Comparison of ENCODE assay signal across 23 mouse cellular contexts in genomic region chr15:102962492-102962891, GRCm38 (mm10). TPM values are rescaled to one million over a fixed set of nuclear protein-coding genes. Genes with fewer than 3 reads are reported as not detected.
DNase-seq lines count a peak whose midpoint lies in the region; ATAC-seq and TF ChIP-seq lines count a peak whose summit lies in the region.
"Had no signal": no experiment of that assay in that cellular context is flagged by ENCODE, and none has a peak within 500 bp of the region (broad histone marks: within the 10 kb centered on the region; RNA-seq: fewer than 3 reads in every experiment).

No protein-coding gene starts in this region.

- peak overlapping the region; percentile 93 for H3K27ac ChIP-seq in kidney, adult 2 months (ENCODE audit: insufficient read depth, low read depth, low read length)
- H3K27ac ChIP-seq in kidney, postnatal 0 days: peak overlapping the region; percentile 91
- H3K27ac ChIP-seq in neural tube, embryonic 12.5 days: no peak overlapping the region
- H3K27ac ChIP-seq: forebrain, embryonic 15.5 days; heart, adult 2 months; hindbrain, embryonic 15.5 days; midbrain, embryonic 12.5 days had no signal

- H3K4me3 ChIP-seq in kidney, adult 2 months (ENCODE audit: insufficient read depth, low read depth, low read length): peak overlapping the region; percentile 38
- H3K4me3 ChIP-seq in kidney, postnatal 0 days (replicated peaks; ENCODE audit: low read depth, low read length): peak overlapping the region; percentile 51
- peak overlapping the region; percentile 56 for H3K4me3 ChIP-seq in neural tube, embryonic 12.5 days
- H3K4me3 ChIP-seq: erythroblast, embryonic 14.5 days; forebrain, embryonic 15.5 days; heart, adult 2 months; hindbrain, embryonic 15.5 days; midbrain, embryonic 12.5 days had no signal

- TF ChIP-seq CTCF in kidney, adult 2 months (conservative IDR thresholded peaks at IDR 0.05; ENCODE audit: insufficient read depth, insufficient read length, low read depth, low read length): no peak
- TF ChIP-seq CTCF in kidney, postnatal 0 days (IDR thresholded peaks at IDR 0.05; ENCODE audit: low read depth): no peak

- no peak for ATAC-seq in kidney, postnatal 0 days (replicated peaks; ENCODE audit: low FRiP score, low read depth)
- ATAC-seq in neural tube, embryonic 12.5 days (ENCODE audit: low FRiP score, low read depth): no peak
- no peak for ATAC-seq in granulocyte monocyte progenitor cell, adult 5-6 weeks (replicated peaks; ENCODE audit: poor library complexity, severe bottlenecking)
- no peak for ATAC-seq in CD4-positive, CD25-positive, alpha-beta regulatory T cell, adult 4 months
- ATAC-seq: forebrain, embryonic 15.5 days had no signal

- 19% methylated on average over 13 of the region's 13 CpGs for WGBS in kidney, adult 2 months
- 10% methylated on average over 13 of the region's 13 CpGs for WGBS in kidney, postnatal 0 days
- WGBS in neural tube, embryonic 12.5 days: 2% methylated on average over 13 of the region's 13 CpGs

- H3K36me3 ChIP-seq in kidney, adult 2 months (ENCODE audit: control insufficient read depth, insufficient read depth, low read length): no peaks in the 10 kb centered on the region
- no peaks in the 10 kb centered on the region for H3K36me3 ChIP-seq in kidney, postnatal 0 days (ENCODE audit: insufficient read depth, low read length)
- H3K36me3 ChIP-seq in neural tube, embryonic 12.5 days: no peaks in the 10 kb centered on the region
- H3K36me3 ChIP-seq: forebrain, embryonic 15.5 days; hindbrain, embryonic 15.5 days; midbrain, embryonic 12.5 days had no signal

- peak overlapping the region; percentile 74 for H3K9ac ChIP-seq in kidney, postnatal 0 days (ENCODE audit: low read depth, low read length)
- peak overlapping the region; percentile 64 for H3K9ac ChIP-seq in neural tube, embryonic 12.5 days
- H3K9ac ChIP-seq: forebrain, embryonic 15.5 days; hindbrain, embryonic 15.5 days; midbrain, embryonic 12.5 days had no signal

- H3K4me1 ChIP-seq in kidney, adult 2 months (ENCODE audit: control insufficient read depth, insufficient read depth, low read length): no peaks in the 10 kb centered on the region; the same call in 1 of the 2 replicates
- H3K4me1 ChIP-seq in kidney, postnatal 0 days (replicated peaks; ENCODE audit: insufficient read depth, low read length): peaks cover 18% of the 10 kb centered on the region
- H3K4me1 ChIP-seq in neural tube, embryonic 12.5 days: peaks cover 8% of the 10 kb centered on the region
- H3K4me1 ChIP-seq: hindbrain, embryonic 15.5 days had no signal

- DNase-seq in kidney, adult 2 months: peak; percentile 62
- DNase-seq in kidney, adult 8-10 months: no peak
- peak; percentile 28 for DNase-seq in gastrocnemius, postnatal 25 days
- DNase-seq in kidney, postnatal 0 days (ENCODE audit: low spot score): peak; percentile 83
- no peak for DNase-seq in left cerebral cortex, adult 11 months (ENCODE audit: low spot score)
- DNase-seq: adrenal gland, postnatal 36 days; cerebellum, postnatal 14 days; heart, adult 2 months; heart, postnatal 10 days; layer of hippocampus, postnatal 36 days; liver; lung, adult 18-20 months; lung, postnatal 4 days; thymus, postnatal 36 days had no signal

- no peaks in the 10 kb centered on the region for H3K27me3 ChIP-seq in kidney, adult 2 months (replicated peaks; ENCODE audit: control insufficient read depth, insufficient read depth, low read length)
- H3K27me3 ChIP-seq in kidney, postnatal 0 days (ENCODE audit: insufficient read depth, low read length): no peaks in the 10 kb centered on the region
- peaks cover 88% of the 10 kb centered on the region for H3K27me3 ChIP-seq in neural tube, embryonic 12.5 days (replicated peaks)

- H3K4me2 ChIP-seq in kidney, postnatal 0 days (ENCODE audit: low read length): peak overlapping the region; percentile 90
- H3K4me2 ChIP-seq in neural tube, embryonic 12.5 days (replicated peaks): peak overlapping the region; percentile 86
- H3K4me2 ChIP-seq: forebrain, embryonic 15.5 days; hindbrain, embryonic 15.5 days; midbrain, embryonic 12.5 days had no signal

- H3K9me3 ChIP-seq in kidney, postnatal 0 days (replicated peaks; ENCODE audit: low read length): no peaks in the 10 kb centered on the region
- H3K9me3 ChIP-seq in neural tube, embryonic 12.5 days: no peaks in the 10 kb centered on the region
- H3K9me3 ChIP-seq: forebrain, embryonic 15.5 days; hindbrain, embryonic 15.5 days; midbrain, embryonic 12.5 days had no signal

- TF ChIP-seq POLR2A in kidney, adult 2 months (IDR thresholded peaks at IDR 0.05; ENCODE audit: low read depth, low read length): no peak

RNA-seq across cellular contexts. Expression of gene Hoxc10, which starts 4.1 kb away (rescaled TPM):
- polyA plus RNA-seq in kidney, adult 2 months (2012; rRNA removed): 16.4 and 16.7 TPM in 2 replicates
- total RNA-seq in gastrocnemius, postnatal 25 days (2021): 10 to 100 TPM; 61.5 to 69.5 TPM
- 30.6 and 34.1 TPM in 2 replicates for polyA plus RNA-seq in kidney, postnatal 0 days (2015; fragmentation: Nextera tagmentation; extraction: Ambion mirVana)
- 62.1 and 77.3 TPM in 2 replicates for polyA plus RNA-seq in neural tube, embryonic 12.5 days (2016; fragmentation: Nextera tagmentation; extraction: Ambion mirVana)
- not detected in 2 replicates for total RNA-seq in granulocyte monocyte progenitor cell, adult 5-6 weeks (2014; fragmentation: Nextera tagmentation)
- total RNA-seq in granulocyte monocyte progenitor cell, adult 5-6 weeks (2017): not detected in 2 replicates
- not detected for polyA plus RNA-seq in CD4-positive, CD25-positive, alpha-beta regulatory T cell, adult 4 months (2017; shearing (Covaris generic))
- total RNA-seq: heart, adult 2 months; heart, postnatal 10 days; layer of hippocampus, postnatal 36 days had no signal
- polyA plus RNA-seq: erythroblast, embryonic 14.5 days; forebrain, embryonic 15.5 days; heart, adult 2 months; hindbrain, embryonic 15.5 days; midbrain, embryonic 12.5 days; small intestine, adult 2 months had no signal

RNA-seq across cellular contexts. Expression of gene Hoxc5, which starts 4.8 kb away (rescaled TPM):
- 4.0 and 4.1 TPM in 2 replicates for polyA plus RNA-seq in kidney, adult 2 months (2012; rRNA removed)
- total RNA-seq in gastrocnemius, postnatal 25 days (2021): 1 to 10 TPM; 1.6 to 1.8 TPM
- 2.7 and 3.9 TPM in 2 replicates for polyA plus RNA-seq in kidney, postnatal 0 days (2015; fragmentation: Nextera tagmentation; extraction: Ambion mirVana)
- polyA plus RNA-seq in neural tube, embryonic 12.5 days (2016; fragmentation: Nextera tagmentation; extraction: Ambion mirVana): 32.1 and 35.5 TPM in 2 replicates
- not detected in 2 replicates for total RNA-seq in granulocyte monocyte progenitor cell, adult 5-6 weeks (2014; fragmentation: Nextera tagmentation)
- total RNA-seq in granulocyte monocyte progenitor cell, adult 5-6 weeks (2017): not detected in 2 replicates
- polyA plus RNA-seq in CD4-positive, CD25-positive, alpha-beta regulatory T cell, adult 4 months (2017; shearing (Covaris generic)): not detected
- total RNA-seq: heart, adult 2 months; layer of hippocampus, postnatal 36 days had no signal
- polyA plus RNA-seq: erythroblast, embryonic 14.5 days; forebrain, embryonic 15.5 days; midbrain, embryonic 12.5 days had no signal

RNA-seq across cellular contexts. Expression of gene Hoxc11, which starts 8.3 kb away (rescaled TPM):
- 0.25 and 0.30 TPM in 2 replicates for polyA plus RNA-seq in kidney, adult 2 months (2012; rRNA removed)
- 1 to 10 TPM; 6.2 to 7.2 TPM for total RNA-seq in gastrocnemius, postnatal 25 days (2021)
- 1.5 and 1.8 TPM in 2 replicates for polyA plus RNA-seq in kidney, postnatal 0 days (2015; fragmentation: Nextera tagmentation; extraction: Ambion mirVana)
- 4.3 and 5.7 TPM in 2 replicates for polyA plus RNA-seq in neural tube, embryonic 12.5 days (2016; fragmentation: Nextera tagmentation; extraction: Ambion mirVana)
- not detected in 2 replicates for total RNA-seq in granulocyte monocyte progenitor cell, adult 5-6 weeks (2014; fragmentation: Nextera tagmentation)
- total RNA-seq in granulocyte monocyte progenitor cell, adult 5-6 weeks (2017): not detected in 2 replicates
- not detected for polyA plus RNA-seq in CD4-positive, CD25-positive, alpha-beta regulatory T cell, adult 4 months (2017; shearing (Covaris generic))
- total RNA-seq: adrenal gland, postnatal 36 days; heart, adult 2 months; heart, postnatal 10 days; layer of hippocampus, postnatal 36 days had no signal
- polyA plus RNA-seq: erythroblast, embryonic 14.5 days; forebrain, embryonic 15.5 days; heart, adult 2 months; hindbrain, embryonic 15.5 days; midbrain, embryonic 12.5 days; small intestine, adult 2 months; stomach, embryonic 16.5 days had no signal

RNA-seq across cellular contexts. Expression of gene Hoxc9, which starts 13.7 kb away (rescaled TPM):
- 5.5 and 7.3 TPM in 2 replicates for polyA plus RNA-seq in kidney, adult 2 months (2012; rRNA removed)
- total RNA-seq in gastrocnemius, postnatal 25 days (2021): 1 to 10 TPM; 4.6 to 6.5 TPM
- polyA plus RNA-seq in kidney, postnatal 0 days (2015; fragmentation: Nextera tagmentation; extraction: Ambion mirVana): 11.0 and 12.4 TPM in 2 replicates
- polyA plus RNA-seq in neural tube, embryonic 12.5 days (2016; fragmentation: Nextera tagmentation; extraction: Ambion mirVana): 45.2 and 47.4 TPM in 2 replicates
- total RNA-seq in granulocyte monocyte progenitor cell, adult 5-6 weeks (2014; fragmentation: Nextera tagmentation): not detected in 2 replicates
- total RNA-seq in granulocyte monocyte progenitor cell, adult 5-6 weeks (2017): not detected in 2 replicates
- not detected for polyA plus RNA-seq in CD4-positive, CD25-positive, alpha-beta regulatory T cell, adult 4 months (2017; shearing (Covaris generic))
- total RNA-seq: heart, adult 2 months; heart, postnatal 10 days; layer of hippocampus, postnatal 36 days had no signal
- polyA plus RNA-seq: erythroblast, embryonic 14.5 days; forebrain, embryonic 15.5 days; heart, adult 2 months; midbrain, embryonic 12.5 days; stomach, embryonic 16.5 days had no signal

RNA-seq across cellular contexts. Expression of gene Hoxc12, which starts 25.9 kb away (rescaled TPM):
- not detected in 2 replicates for polyA plus RNA-seq in kidney, adult 2 months (2012; rRNA removed)
- not detected for total RNA-seq in gastrocnemius, postnatal 25 days (2021)
- polyA plus RNA-seq in kidney, postnatal 0 days (2015; fragmentation: Nextera tagmentation; extraction: Ambion mirVana): not detected in 2 replicates
- polyA plus RNA-seq in neural tube, embryonic 12.5 days (2016; fragmentation: Nextera tagmentation; extraction: Ambion mirVana): 8.1 and 14.2 TPM in 2 replicates
- total RNA-seq in granulocyte monocyte progenitor cell, adult 5-6 weeks (2014; fragmentation: Nextera tagmentation): not detected in 2 replicates
- not detected in 2 replicates for total RNA-seq in granulocyte monocyte progenitor cell, adult 5-6 weeks (2017)
- polyA plus RNA-seq in CD4-positive, CD25-positive, alpha-beta regulatory T cell, adult 4 months (2017; shearing (Covaris generic)): not detected
- total RNA-seq: adrenal gland, postnatal 36 days; heart, adult 2 months; heart, postnatal 10 days; layer of hippocampus, postnatal 36 days had no signal
- polyA plus RNA-seq: erythroblast, embryonic 14.5 days; forebrain, embryonic 15.5 days; heart, adult 2 months; hindbrain, embryonic 15.5 days; midbrain, embryonic 12.5 days; small intestine, adult 2 months; stomach, embryonic 16.5 days had no signal

Comparison
In these comparisons a context has a peak if more than half of its experiments do, and no peak if none do; other contexts are left out.
1. DNase-seq: peak in kidney, adult 2 months (single experiment), gastrocnemius, postnatal 25 days (single experiment) and kidney, postnatal 0 days (single experiment); none in kidney, adult 8-10 months (0 of 2) and left cerebral cortex, adult 11 months (single experiment).
2. RNA of gene Hoxc10, which starts 4.1 kb away (polyA plus RNA-seq): 62.1 to 77.3 TPM in neural tube, embryonic 12.5 days, 30.6 to 34.1 TPM in kidney, postnatal 0 days and 16.4 to 16.7 TPM in kidney, adult 2 months; not detected in CD4-positive, CD25-positive, alpha-beta regulatory T cell, adult 4 months; every median in the first group is over 10 times any median in the second.
3. Peak in every context shown above with its lines, with median percentiles within 50 percentile points of each other: H3K4me3 ChIP-seq.